Mouse (Mus musculus) spleen, adult 12 weeks (tissue): ENCODE data around the gene Gdf11.

Source experiments
- DNase-seq: peaks from one replicate; pipeline ENCODE4 v3.0.0; 2022; ENCODE audit warnings: low spot score

The Gdf11 gene

DNA sequence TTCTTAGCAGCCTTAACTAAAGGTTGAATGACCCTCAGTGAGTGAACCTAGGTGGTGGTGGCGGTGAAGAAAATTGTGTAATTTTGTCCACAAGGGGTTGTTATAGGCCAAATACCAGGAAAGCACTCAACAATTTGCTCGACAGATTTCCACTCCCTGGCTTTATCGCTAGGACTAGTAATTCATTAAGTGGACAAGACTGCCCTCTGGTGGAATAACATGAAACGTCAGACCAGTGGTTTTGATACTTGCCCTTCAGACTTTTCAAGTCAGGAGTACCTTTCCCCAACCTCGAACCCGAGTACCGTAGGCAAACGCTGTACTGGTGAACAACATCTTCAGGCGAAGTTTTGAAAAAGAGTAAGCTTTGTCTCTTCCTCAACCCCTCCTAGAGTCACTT, 3.9 kb upstream of the Gdf11 start:
- DNase-seq, result peak; percentile 42

GRCm38 (mm10) chr10:128892246-128892645, 728 bp upstream of the Gdf11 start:
- no peak for DNase-seq

GRCm38 (mm10) chr10:128890383-128891295, 879 bp downstream of the Gdf11 start:
- DNase-seq, result no peak

GRCm38 (mm10) chr10:128889846-128890245, 1.7 kb downstream of the Gdf11 start:
- no peak for DNase-seq

- DNase-seq, result no peak
Measured at GRCm38 (mm10) chr10:128888941-128889827, 2.3 kb downstream of the Gdf11 start.

DNA sequence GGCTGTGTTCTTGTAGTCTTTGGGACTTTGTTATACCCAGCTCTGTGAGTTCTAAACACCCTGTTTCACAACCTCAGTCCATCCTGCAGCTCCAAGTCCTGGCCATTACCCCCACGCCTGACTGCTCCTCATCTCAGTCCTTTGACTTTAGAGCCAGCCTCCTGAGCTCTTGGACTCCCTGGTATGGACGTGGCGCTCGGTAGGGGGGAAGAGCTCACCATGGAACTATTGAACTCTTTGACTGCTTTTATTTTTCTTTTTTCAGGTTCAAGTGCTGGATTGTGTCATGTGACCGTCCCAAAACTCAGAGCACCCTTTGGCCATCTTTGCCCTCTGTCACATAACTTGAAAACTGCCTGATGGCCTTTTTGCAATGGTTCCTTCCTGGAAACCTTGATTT, 9.5 kb downstream of the Gdf11 start:
- no peak for DNase-seq

GRCm38 (mm10) chr10:128878811-128879210, 12.7 kb downstream of the Gdf11 start:
- DNase-seq, result no peak

DNA sequence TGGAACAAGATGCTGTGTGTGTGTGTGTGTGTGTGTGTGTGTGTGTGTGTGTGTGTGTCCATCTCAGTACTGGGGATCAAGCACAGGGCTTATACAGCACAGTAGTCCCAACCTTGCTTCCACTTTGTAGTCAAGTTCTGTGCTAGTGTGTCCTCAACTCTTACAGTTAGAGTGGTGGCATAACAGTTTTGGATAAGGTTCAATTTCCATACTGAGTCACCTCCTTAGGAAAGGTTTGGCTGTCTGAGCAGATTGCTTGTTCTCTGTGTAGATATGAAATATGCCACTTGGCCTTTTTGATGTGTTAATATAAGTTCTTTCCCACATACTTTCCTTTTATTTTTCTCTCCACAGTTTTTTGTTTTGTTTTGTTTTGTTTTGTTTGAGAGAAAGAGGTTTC, 13.2 kb downstream of the Gdf11 start:
- no peak for DNase-seq

- no peak for DNase-seq
Measured at GRCm38 (mm10) chr10:128870341-128870740, 21.2 kb downstream of the Gdf11 start.

DNA sequence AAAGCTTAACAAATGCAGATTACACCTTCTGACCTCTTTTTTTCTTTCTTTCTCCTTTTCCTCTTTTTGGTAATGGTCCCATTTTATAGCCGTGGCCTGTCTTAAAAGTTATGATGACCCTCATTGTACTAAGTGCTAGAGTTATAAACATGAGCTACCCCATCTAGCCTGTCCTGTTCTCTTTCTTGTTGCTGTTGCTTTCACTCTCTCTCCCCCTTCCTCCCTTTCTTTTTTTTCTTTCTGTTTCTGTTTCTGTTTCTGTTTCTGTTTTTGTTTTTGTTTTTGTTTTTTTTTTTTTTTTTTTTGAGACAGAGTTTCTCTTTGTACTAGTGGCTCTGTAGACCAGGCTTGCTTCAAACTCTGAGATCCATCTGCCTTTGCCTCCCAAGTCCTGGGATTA, 25.0 kb downstream of the Gdf11 start:
- no peak for DNase-seq

- no peak for DNase-seq
Measured at GRCm38 (mm10) chr10:128866042-128866441, 25.5 kb downstream of the Gdf11 start.

- no peak for DNase-seq
Measured at GRCm38 (mm10) chr10:128861176-128861575, 30.3 kb downstream of the Gdf11 start.

DNA sequence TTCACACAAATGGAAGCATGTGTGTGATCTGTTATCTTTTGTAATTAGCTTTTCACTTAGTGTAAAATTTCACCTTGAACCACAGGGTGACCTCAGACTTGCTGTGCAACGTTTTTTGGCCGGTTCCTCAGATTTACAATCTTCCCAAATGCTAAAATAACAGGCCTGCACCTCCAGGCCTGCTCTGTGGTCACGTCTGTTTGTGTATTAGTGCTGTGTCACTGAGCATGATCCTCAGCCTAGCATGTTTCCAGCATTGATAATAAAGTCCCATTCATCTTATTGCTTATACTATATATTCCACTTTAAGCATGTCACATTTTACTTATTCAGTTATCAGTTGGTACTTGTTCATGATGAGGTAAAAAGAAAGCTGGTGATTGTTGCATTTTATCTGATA, 41.2 kb downstream of the Gdf11 start:
- DNase-seq, result no peak

GRCm38 (mm10) chr10:128848426-128848825, 43.1 kb downstream of the Gdf11 start:
- no peak for DNase-seq

DNA sequence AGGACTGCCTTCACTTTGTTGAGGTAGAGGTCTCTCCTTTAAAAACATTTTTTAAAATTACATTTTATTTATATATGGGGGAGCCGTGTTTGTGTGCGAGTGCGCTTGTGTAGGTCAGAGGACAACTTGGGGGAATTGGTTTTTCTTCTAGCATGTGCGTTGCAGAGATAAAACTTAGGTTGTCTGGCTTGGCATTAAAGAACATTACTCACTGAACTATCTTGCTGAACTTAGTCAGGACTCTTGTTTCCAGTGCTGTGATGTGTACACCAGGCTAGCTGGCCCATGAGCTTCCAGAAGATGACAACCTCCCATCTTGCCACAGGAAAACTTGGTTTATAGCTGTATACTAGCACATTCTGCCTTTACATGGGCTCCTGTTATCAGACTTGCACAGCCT, 44.9 kb downstream of the Gdf11 start:
- no peak for DNase-seq

DNA sequence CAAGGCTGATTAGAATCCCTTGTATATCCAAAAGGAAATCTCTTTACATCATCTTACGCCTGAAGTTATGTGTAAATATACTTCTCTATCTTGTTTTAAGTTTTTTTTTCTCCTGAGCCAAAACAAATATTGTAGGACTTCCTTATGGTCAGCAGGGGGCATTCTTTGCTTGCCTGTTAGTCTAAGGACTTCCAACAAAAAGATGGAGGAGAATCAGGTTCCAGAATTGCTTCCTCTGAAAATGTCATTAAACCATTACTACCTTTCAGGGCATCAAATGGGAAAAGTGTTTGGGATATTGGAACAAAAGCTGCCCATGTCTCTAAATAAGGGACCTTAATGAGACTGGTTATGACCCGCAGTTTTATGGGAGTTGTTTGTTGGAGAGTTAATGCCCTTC, 46.0 kb downstream of the Gdf11 start:
- DNase-seq, result no peak

- no peak for DNase-seq
Measured at GRCm38 (mm10) chr10:128843260-128843659, 48.3 kb downstream of the Gdf11 start.

DNA sequence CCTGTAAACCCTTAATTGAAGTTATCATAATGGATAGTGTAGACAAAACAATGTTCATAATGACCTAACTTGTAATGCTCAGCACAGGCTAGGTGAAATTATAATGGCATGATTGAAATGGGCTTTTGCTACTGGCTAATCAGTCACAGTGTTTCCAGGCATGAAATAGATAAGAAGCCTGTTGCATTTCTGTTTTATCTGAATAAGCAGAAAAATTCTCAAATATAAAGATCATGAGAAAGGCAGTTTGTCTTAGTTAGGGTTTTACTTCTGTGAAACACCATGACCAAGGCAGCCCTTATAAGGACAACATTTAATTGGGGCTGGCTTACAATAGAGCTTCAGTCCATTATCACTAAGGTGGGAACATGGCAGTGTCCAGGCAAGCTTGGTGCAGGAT, 50.9 kb downstream of the Gdf11 start:
- DNase-seq, result no peak

DNA sequence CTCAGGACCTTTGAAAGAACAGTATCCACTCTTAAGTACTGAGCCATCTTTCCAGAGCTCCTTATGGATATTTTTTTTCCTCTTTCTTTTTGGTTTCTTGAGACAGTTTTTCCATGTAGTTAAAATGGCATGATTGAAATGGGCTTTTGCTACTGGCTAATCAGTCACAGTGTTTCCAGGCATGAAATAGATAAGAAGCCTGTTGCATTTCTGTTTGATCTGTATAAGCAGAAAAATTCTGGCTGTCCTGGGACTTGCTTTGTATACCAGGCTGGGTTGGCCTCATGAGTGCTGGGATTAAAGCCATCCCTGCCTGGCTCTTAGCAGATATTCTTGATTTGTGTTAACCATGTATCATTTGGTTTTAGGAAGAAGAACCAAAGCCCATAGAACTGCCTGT, 52.1 kb downstream of the Gdf11 start:
- DNase-seq, result no peak

DNA sequence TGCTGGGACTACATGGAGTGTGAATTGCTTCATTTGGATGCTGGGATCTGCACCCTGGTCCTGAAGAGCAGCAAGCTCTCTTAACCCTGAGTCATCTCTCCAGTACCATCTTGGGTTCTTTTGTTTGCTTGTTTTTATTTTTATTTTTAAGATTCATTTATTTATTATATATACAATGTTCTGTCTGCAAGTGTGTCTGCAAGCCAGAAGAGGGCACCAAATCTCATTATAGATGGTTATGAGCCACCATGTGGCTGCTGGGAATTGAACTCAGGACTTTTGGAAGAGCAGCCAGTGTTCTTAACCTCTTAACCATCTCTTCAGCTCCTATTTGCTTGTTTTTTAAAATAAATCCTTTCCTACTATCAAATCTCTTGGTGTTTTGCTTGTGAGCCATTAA, 54.1 kb downstream of the Gdf11 start:
- no peak for DNase-seq
